Mouse (Mus musculus) C3H10T1/2 (cell line): ENCODE results near the gene Tmem191c. TPM values are rescaled to one million over a fixed set of nuclear protein-coding genes. Genes with fewer than 3 reads are reported as not detected.

ENCODE experiments used
- polyA plus RNA-seq, 2 experiments: library from polyadenylated mRNA; unstranded; fragments of >200 nt; fragmentation: generic; extraction: Trizol; gene quantifications; one replicate each; pipeline ENCODE4 v1.2.1; 2012; ENCODE audit warnings: missing spikeins in 2 of 2

The Tmem191c gene
- 1 to 10 TPM in 1 of 2 experiments, under 1 TPM in 1; 0.55 to 6.1 TPM for polyA plus RNA-seq

DNA sequence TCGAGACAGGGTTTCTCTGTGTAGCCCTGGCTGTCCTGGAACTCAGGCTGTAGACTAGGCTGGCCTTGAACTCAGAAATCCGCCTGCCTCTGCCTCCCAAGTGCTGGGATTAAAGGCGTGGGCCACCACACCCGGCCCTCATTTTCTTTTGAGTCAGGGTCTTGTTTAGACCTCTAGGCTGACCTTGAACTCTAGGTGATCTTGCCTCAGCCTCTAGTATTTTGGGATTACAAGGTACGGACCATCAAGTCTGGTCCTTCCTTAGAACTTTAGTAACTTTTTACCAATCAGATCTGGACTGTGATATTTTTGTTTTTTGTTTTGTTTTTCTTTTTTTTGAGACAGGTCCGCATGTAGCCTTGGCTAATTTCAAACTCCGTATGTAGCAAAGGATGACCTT, at the start of gene Tmem191c:
Gene Tmem191c, plus strand, starts transcription at position 357 of the 400 bp plus-strand sequence.

DNA sequence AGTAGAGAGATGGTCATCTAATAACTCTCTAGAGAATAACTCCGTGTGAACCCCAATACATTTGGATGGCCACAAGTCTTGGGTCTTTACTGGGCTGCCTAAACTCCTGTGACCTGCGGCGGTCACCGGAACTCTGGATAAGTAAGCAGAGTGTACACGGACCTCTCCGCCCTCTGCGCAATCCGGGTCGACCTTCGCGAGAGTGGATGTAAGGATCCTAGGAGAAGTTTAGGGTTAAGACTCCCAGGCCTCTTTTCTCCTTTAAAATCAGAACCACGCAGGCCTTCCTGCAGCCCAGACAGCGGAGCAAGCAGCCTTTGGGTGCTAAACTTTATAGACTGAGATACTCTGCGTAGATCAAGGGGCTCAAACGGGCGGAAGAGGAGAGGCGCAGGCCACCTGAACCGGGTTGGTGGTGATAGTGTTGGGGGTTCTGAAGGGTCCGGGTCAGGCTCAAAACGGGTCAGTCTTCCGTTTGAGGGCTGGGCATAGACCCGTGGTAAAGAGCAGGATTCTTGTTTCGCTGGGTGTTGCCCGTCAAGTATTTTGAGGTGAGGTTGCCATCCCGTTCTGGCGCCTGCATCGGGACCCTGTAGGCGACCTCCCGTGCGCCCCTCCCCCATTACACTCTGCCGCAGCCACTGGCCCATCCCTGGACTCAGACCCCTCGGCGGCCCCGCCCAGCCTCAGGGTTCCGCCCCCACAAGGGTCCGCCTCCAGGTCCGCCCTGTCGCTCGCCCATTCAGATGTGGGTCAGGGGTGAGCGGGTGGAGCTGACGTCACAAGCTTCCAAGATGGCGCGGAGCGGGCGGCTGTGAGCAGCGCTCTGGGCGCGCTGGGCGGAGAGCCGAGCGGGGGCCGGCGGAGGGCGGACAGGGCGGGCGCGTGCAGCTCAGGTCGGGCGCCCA, 42.8 kb upstream of the Tmem191c start, which contains the start of gene Hic2:
Gene Hic2, plus strand, starts transcription at position 779 of the 908 bp plus-strand sequence.

DNA sequence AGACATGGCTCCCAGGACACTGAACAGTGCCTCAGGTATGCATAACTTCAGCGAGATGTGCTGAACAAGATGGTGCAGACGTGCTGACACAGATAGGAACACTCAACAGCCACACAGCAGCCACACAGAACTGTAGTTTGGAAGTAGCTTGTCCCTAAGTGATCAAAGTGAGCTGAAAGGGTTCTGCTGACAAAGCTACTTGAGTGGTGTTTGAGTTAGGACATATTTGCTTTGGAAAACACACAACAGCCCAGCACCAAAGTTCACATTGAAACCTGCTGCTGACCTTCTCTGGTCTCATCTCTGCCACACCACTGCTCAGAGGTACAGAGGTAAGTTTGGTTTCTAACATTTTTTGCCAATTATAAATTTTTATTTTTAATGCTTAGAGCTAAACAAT, 55.2 kb downstream of the Tmem191c start, which contains the start of gene Serpind1:
Gene Serpind1, plus strand, starts transcription at position 256 of the 400 bp plus-strand sequence.

Other genes with a start within 250 kb of the Tmem191c start
- 1 to 10 TPM in 1 of 2 experiments, under 1 TPM in 1; 0.53 to 9.9 TPM for gene Ypel1, start 206.4 kb upstream of the Tmem191c start, polyA plus RNA-seq
- 10 to 100 TPM; 32.0 to 74.9 TPM for gene Ppil2, start 164.8 kb upstream of the Tmem191c start, polyA plus RNA-seq
- 1 to 10 TPM in 1 of 2 experiments, not detected in 1; 1.4 TPM for gene 2610318N02Rik, start 150.9 kb upstream of the Tmem191c start, polyA plus RNA-seq
- gene Sdf2l1, start 143.7 kb upstream of the Tmem191c start, polyA plus RNA-seq = 10 to 100 TPM; 28.1 to 40.3 TPM
- 1 to 10 TPM; 3.3 to 10.0 TPM for gene Ydjc, start 131.5 kb upstream of the Tmem191c start, polyA plus RNA-seq
- under 1 TPM; 0.02 to 0.24 TPM for gene Ccdc116, start 128.8 kb upstream of the Tmem191c start, polyA plus RNA-seq
- gene Ube2l3, start 73.4 kb upstream of the Tmem191c start, polyA plus RNA-seq = 100 to 1,000 TPM in 1 of 2 experiments, 10 to 100 TPM in 1; 62.2 to 108 TPM
- under 1 TPM; 0.01 to 0.05 TPM for gene Rimbp3, start 67.5 kb upstream of the Tmem191c start, polyA plus RNA-seq
- 1 to 10 TPM in 1 of 2 experiments, under 1 TPM in 1; 0.53 to 2.5 TPM for gene Hic2, start 42.5 kb upstream of the Tmem191c start, polyA plus RNA-seq
- under 1 TPM in 1 of 2 experiments, not detected in 1; 0.07 TPM for gene Serpind1, start 55.3 kb downstream of the Tmem191c start, polyA plus RNA-seq
- gene Snap29, start 129.9 kb downstream of the Tmem191c start, polyA plus RNA-seq = 10 to 100 TPM in 1 of 2 experiments, 1 to 10 TPM in 1; 1.8 to 10.6 TPM
- gene Pi4ka, start 130.2 kb downstream of the Tmem191c start, polyA plus RNA-seq = 10 to 100 TPM; 25.8 to 75.1 TPM
- 10 to 100 TPM in 1 of 2 experiments, 1 to 10 TPM in 1; 1.3 to 14.5 TPM for gene Crkl, start 175.9 kb downstream of the Tmem191c start, polyA plus RNA-seq
- under 1 TPM in 1 of 2 experiments, not detected in 1; 0.21 TPM for gene Aifm3, start 213.5 kb downstream of the Tmem191c start, polyA plus RNA-seq
- gene Lztr1, start 232.6 kb downstream of the Tmem191c start, polyA plus RNA-seq = 10 to 100 TPM; 40.6 to 95.9 TPM